Mouse (Mus musculus): Measurements from ENCODE around the gene Pitpnc1. TPM values are rescaled to one million over a fixed set of nuclear protein-coding genes. Genes with fewer than 3 reads are reported as not detected.

The Pitpnc1 gene
- polyA plus RNA-seq, 1 experiment, result 0.74 TPM

- TF ChIP-seq TCF12 (IDR thresholded peaks at IDR 0.05; ENCODE audit: insufficient read depth, poor library complexity, severe bottlenecking) (no peak), SRF (IDR thresholded peaks at IDR 0.05; ENCODE audit: control insufficient read depth, insufficient read length, low read depth) (no peak), TCF3 (IDR thresholded peaks at IDR 0.05; ENCODE audit: insufficient read length, low read depth) (no peak), MYOG (IDR thresholded peaks at IDR 0.05; ENCODE audit: control insufficient read depth in 1 of 3, insufficient read depth in 1 of 3, insufficient read length in 2 of 3, low read depth in 2 of 3) (no peak), MYOD1 (IDR thresholded peaks at IDR 0.05; ENCODE audit: control insufficient read depth in 1 of 3, insufficient read length in 2 of 3, low read depth in 2 of 3) (no peak), MAX (IDR thresholded peaks at IDR 0.05; ENCODE audit: low read depth) (no peak)
- H3K4me2 ChIP-seq (ENCODE audit: low read depth), result no peak overlapping the region
- H3K4me3 ChIP-seq, result no peak overlapping the region
- no peak overlapping the region for H3ac ChIP-seq (ENCODE audit: control insufficient read depth, insufficient read length)
- H3K27me3 ChIP-seq (ENCODE audit: control insufficient read depth, insufficient read depth, insufficient read length), result peaks cover 13% of the 10 kb centered on the region
- no peaks in the 10 kb centered on the region for H3K36me3 ChIP-seq (ENCODE audit: control insufficient read depth, insufficient read depth)
- H3K79me2 ChIP-seq (ENCODE audit: control insufficient read depth, insufficient read depth), result no peaks in the 10 kb centered on the region
Measured at GRCm38 (mm10) chr11:107287215-107288185, 183.0 kb downstream of the Pitpnc1 start.

- TF ChIP-seq CEBPB (IDR thresholded peaks at IDR 0.05; ENCODE audit: insufficient read depth, poor library complexity, severe bottlenecking) (no peak), REST (IDR thresholded peaks at IDR 0.05; ENCODE audit: insufficient read depth, insufficient read length) (no peak), USF1 (IDR thresholded peaks at IDR 0.05; ENCODE audit: low read depth) (no peak), MYOD1 (IDR thresholded peaks at IDR 0.05; ENCODE audit: control insufficient read depth in 1 of 3, insufficient read length in 2 of 3, low read depth in 2 of 3) (no peak), POLR2A (IDR thresholded peaks at IDR 0.05; ENCODE audit: insufficient read length, low read depth) (no peak), MYOG (IDR thresholded peaks at IDR 0.05; ENCODE audit: control insufficient read depth in 1 of 3, insufficient read depth in 1 of 3, insufficient read length in 2 of 3, low read depth in 2 of 3) (no peak), SRF (IDR thresholded peaks at IDR 0.05; ENCODE audit: control insufficient read depth, insufficient read length, low read depth) (no peak), TCF3 (IDR thresholded peaks at IDR 0.05; ENCODE audit: insufficient read length, low read depth) (no peak), POLR2AphosphoS2 (IDR thresholded peaks at IDR 0.05; ENCODE audit: insufficient read length, low read depth) (no peak)
- H3ac ChIP-seq (ENCODE audit: control insufficient read depth, insufficient read length), result no peak overlapping the region
- H3K27me3 ChIP-seq (ENCODE audit: control insufficient read depth, insufficient read depth, insufficient read length), result peaks cover 14% of the 10 kb centered on the region
- H3K4me3 ChIP-seq, result no peak overlapping the region
- no peak overlapping the region for H3K4me2 ChIP-seq (ENCODE audit: low read depth)
- no peaks in the 10 kb centered on the region for H3K79me2 ChIP-seq (ENCODE audit: control insufficient read depth, insufficient read depth)
- H3K36me3 ChIP-seq (ENCODE audit: control insufficient read depth, insufficient read depth), result no peaks in the 10 kb centered on the region
Measured at GRCm38 (mm10) chr11:107285731-107286130, 184.8 kb downstream of the Pitpnc1 start.

- Histone ChIP-seq H3K79me2 (ENCODE audit: control insufficient read depth, insufficient read depth) (no peaks in the 10 kb centered on the region), H3K36me3 (ENCODE audit: control insufficient read depth, insufficient read depth) (no peaks in the 10 kb centered on the region), H3K4me3 (no peak overlapping the region), H3ac (ENCODE audit: control insufficient read depth, insufficient read length) (no peak overlapping the region), H3K4me2 (ENCODE audit: low read depth) (no peak overlapping the region), H3K27me3 (ENCODE audit: control insufficient read depth, insufficient read depth, insufficient read length) (peaks cover 19% of the 10 kb centered on the region)
- TF ChIP-seq TCF3 (IDR thresholded peaks at IDR 0.05; ENCODE audit: insufficient read length, low read depth), result no peak
- no peak for TF ChIP-seq POLR2AphosphoS2 (IDR thresholded peaks at IDR 0.05; ENCODE audit: insufficient read length, low read depth)
- TF ChIP-seq TCF12 (IDR thresholded peaks at IDR 0.05; ENCODE audit: insufficient read depth, poor library complexity, severe bottlenecking), result no peak
- TF ChIP-seq MYOD1 (IDR thresholded peaks at IDR 0.05; ENCODE audit: control insufficient read depth in 1 of 3, insufficient read length in 2 of 3, low read depth in 2 of 3), result no peak
Measured at GRCm38 (mm10) chr11:107283632-107284031, 186.9 kb downstream of the Pitpnc1 start.

- no peak for TF ChIP-seq POLR2AphosphoS2 (IDR thresholded peaks at IDR 0.05; ENCODE audit: insufficient read length, low read depth)
- no peak for TF ChIP-seq TCF12 (IDR thresholded peaks at IDR 0.05; ENCODE audit: insufficient read depth, poor library complexity, severe bottlenecking)
- TF ChIP-seq MYOD1 (IDR thresholded peaks at IDR 0.05; ENCODE audit: control insufficient read depth in 1 of 3, insufficient read length in 2 of 3, low read depth in 2 of 3), result no peak
- no peak for TF ChIP-seq E2F4 (IDR thresholded peaks at IDR 0.05; ENCODE audit: insufficient read depth)
- no peak for TF ChIP-seq USF1 (IDR thresholded peaks at IDR 0.05; ENCODE audit: low read depth)
- TF ChIP-seq TCF3 (IDR thresholded peaks at IDR 0.05; ENCODE audit: insufficient read length, low read depth), result no peak
- no peak for TF ChIP-seq MAX (IDR thresholded peaks at IDR 0.05; ENCODE audit: low read depth)
- TF ChIP-seq MYOG (IDR thresholded peaks at IDR 0.05; ENCODE audit: control insufficient read depth in 1 of 3, insufficient read depth in 1 of 3, insufficient read length in 2 of 3, low read depth in 2 of 3), result no peak
- TF ChIP-seq SRF (IDR thresholded peaks at IDR 0.05; ENCODE audit: control insufficient read depth, insufficient read length, low read depth), result no peak
- TF ChIP-seq REST (IDR thresholded peaks at IDR 0.05; ENCODE audit: insufficient read depth, insufficient read length), result no peak
- no peak for TF ChIP-seq POLR2A (IDR thresholded peaks at IDR 0.05; ENCODE audit: insufficient read length, low read depth)
- Histone ChIP-seq H3K79me2 (ENCODE audit: control insufficient read depth, insufficient read depth) (no peaks in the 10 kb centered on the region), H3K4me3 (no peak overlapping the region), H3K36me3 (ENCODE audit: control insufficient read depth, insufficient read depth) (no peaks in the 10 kb centered on the region), H3K4me2 (ENCODE audit: low read depth) (no peak overlapping the region), H3ac (ENCODE audit: control insufficient read depth, insufficient read length) (no peak overlapping the region), H3K27me3 (ENCODE audit: control insufficient read depth, insufficient read depth, insufficient read length) (peaks cover 27% of the 10 kb centered on the region)
Measured at GRCm38 (mm10) chr11:107282481-107282880, 188.0 kb downstream of the Pitpnc1 start.

- no peaks in the 10 kb centered on the region for H3K79me2 ChIP-seq (ENCODE audit: control insufficient read depth, insufficient read depth)
- H3K4me3 ChIP-seq, result no peak overlapping the region
- no peaks in the 10 kb centered on the region for H3K36me3 ChIP-seq (ENCODE audit: control insufficient read depth, insufficient read depth)
- H3K4me2 ChIP-seq (ENCODE audit: low read depth), result no peak overlapping the region
- no peak for TF ChIP-seq POLR2A (IDR thresholded peaks at IDR 0.05; ENCODE audit: insufficient read length, low read depth)
- TF ChIP-seq TCF12 (IDR thresholded peaks at IDR 0.05; ENCODE audit: insufficient read depth, poor library complexity, severe bottlenecking), result no peak
- no peak for TF ChIP-seq E2F4 (IDR thresholded peaks at IDR 0.05; ENCODE audit: insufficient read depth)
- no peak overlapping the region for H3ac ChIP-seq (ENCODE audit: control insufficient read depth, insufficient read length)
- H3K27me3 ChIP-seq (ENCODE audit: control insufficient read depth, insufficient read depth, insufficient read length), result peaks cover 46% of the 10 kb centered on the region
Measured at GRCm38 (mm10) chr11:107279258-107279657, 191.2 kb downstream of the Pitpnc1 start.
